Mouse (Mus musculus): ENCODE results near the gene Sox13.

The Sox13 gene

GRCm38 (mm10) chr1:133406614-133407013 lies 17.6 kb downstream of the Sox13 start:
- DNase-seq (ENCODE audit: extremely low read depth, insufficient read length, low spot score), result no peak

- no peak for DNase-seq (ENCODE audit: extremely low read depth, insufficient read length, low spot score)
Observed at GRCm38 (mm10) chr1:133404005-133404404, 20.2 kb downstream of the Sox13 start.

GRCm38 (mm10) chr1:133400014-133400725 lies 24.0 kb downstream of the Sox13 start:
- DNase-seq (ENCODE audit: extremely low read depth, insufficient read length, low spot score), result no peak

GRCm38 (mm10) chr1:133397483-133398237 lies 26.5 kb downstream of the Sox13 start:
- no peak for DNase-seq (ENCODE audit: extremely low read depth, insufficient read length, low spot score)

GRCm38 (mm10) chr1:133397094-133397482 lies 27.1 kb downstream of the Sox13 start:
- DNase-seq (ENCODE audit: extremely low read depth, insufficient read length, low spot score), result no peak

- no peak for DNase-seq (ENCODE audit: extremely low read depth, insufficient read length, low spot score)
Observed at GRCm38 (mm10) chr1:133396693-133397092, 27.5 kb downstream of the Sox13 start.

GRCm38 (mm10) chr1:133394702-133395101 lies 29.5 kb downstream of the Sox13 start:
- DNase-seq (ENCODE audit: extremely low read depth, insufficient read length, low spot score), result no peak

- no peak for DNase-seq (ENCODE audit: extremely low read depth, insufficient read length, low spot score)
Observed at GRCm38 (mm10) chr1:133387539-133388268, 36.5 kb downstream of the Sox13 start.

- no peak for DNase-seq (ENCODE audit: extremely low read depth, insufficient read length, low spot score)
Observed at GRCm38 (mm10) chr1:133386209-133386608, 38.0 kb downstream of the Sox13 start.

GRCm38 (mm10) chr1:133385506-133385905 lies 38.7 kb downstream of the Sox13 start:
- DNase-seq (ENCODE audit: extremely low read depth, insufficient read length, low spot score), result peak; percentile 63

GRCm38 (mm10) chr1:133383157-133383783 lies 40.9 kb downstream of the Sox13 start:
- no peak for DNase-seq (ENCODE audit: extremely low read depth, insufficient read length, low spot score)

- no peak for DNase-seq (ENCODE audit: extremely low read depth, insufficient read length, low spot score)
Observed at GRCm38 (mm10) chr1:133382552-133383155, 41.5 kb downstream of the Sox13 start.

- DNase-seq (ENCODE audit: extremely low read depth, insufficient read length, low spot score), result peak; percentile 61
Observed at GRCm38 (mm10) chr1:133382008-133382407, 42.2 kb downstream of the Sox13 start.

GRCm38 (mm10) chr1:133380347-133381065 lies 43.7 kb downstream of the Sox13 start:
- no peak for DNase-seq (ENCODE audit: extremely low read depth, insufficient read length, low spot score)

GRCm38 (mm10) chr1:133379986-133380320 lies 44.2 kb downstream of the Sox13 start:
- DNase-seq (ENCODE audit: extremely low read depth, insufficient read length, low spot score), result no peak

- no peak for DNase-seq (ENCODE audit: extremely low read depth, insufficient read length, low spot score)
Observed at GRCm38 (mm10) chr1:133379254-133379985, 44.8 kb downstream of the Sox13 start.

- no peak for DNase-seq (ENCODE audit: extremely low read depth, insufficient read length, low spot score)
Observed at GRCm38 (mm10) chr1:133377547-133377946, 46.6 kb downstream of the Sox13 start.

GRCm38 (mm10) chr1:133375696-133376346 lies 48.4 kb downstream of the Sox13 start:
- DNase-seq (ENCODE audit: extremely low read depth, insufficient read length, low spot score), result no peak

GRCm38 (mm10) chr1:133372113-133372512 lies 52.1 kb downstream of the Sox13 start:
- DNase-seq (ENCODE audit: extremely low read depth, insufficient read length, low spot score), result no peak
